Mouse (Mus musculus): ENCODE results near the gene Slc38a10.

Slc38a10 gene

GRCm38 (mm10) chr11:120103431-120103997 lies 47.6 kb downstream of the Slc38a10 start:
- DNase-seq (ENCODE audit: low spot score) = no peak

- peak; percentile 90 for DNase-seq (ENCODE audit: low spot score)
These were observed 50.1 kb downstream of the Slc38a10 start for GRCm38 (mm10) chr11:120101036-120101435.

GRCm38 (mm10) chr11:120098588-120099511 lies 52.3 kb downstream of the Slc38a10 start, which contains the start of the genes Tepsin and Ndufaf8:
TSS of gene Tepsin (minus strand) at chr11:120098731.
TSS of gene Ndufaf8 (plus strand) at chr11:120098928.
- peak; percentile 98 for DNase-seq (ENCODE audit: low spot score)

GRCm38 (mm10) chr11:120092817-120093591 lies 58.1 kb downstream of the Slc38a10 start:
- DNase-seq (ENCODE audit: low spot score) = no peak

GRCm38 (mm10) chr11:120090661-120091060 lies 60.5 kb downstream of the Slc38a10 start:
- DNase-seq (ENCODE audit: low spot score) = no peak

- peak; percentile 99 for DNase-seq (ENCODE audit: low spot score)
These were observed 64.4 kb downstream of the Slc38a10 start, which contains the start of gene Cep131 for GRCm38 (mm10) chr11:120086702-120087152. TSS of gene Cep131 (minus strand) at chr11:120086827.

- peak; percentile 53 for DNase-seq (ENCODE audit: low spot score)
These were observed 65.1 kb downstream of the Slc38a10 start for GRCm38 (mm10) chr11:120085891-120086627.

- DNase-seq (ENCODE audit: low spot score) = no peak
These were observed 70.9 kb downstream of the Slc38a10 start for GRCm38 (mm10) chr11:120080282-120080681.

- no peak for DNase-seq (ENCODE audit: low spot score)
These were observed 75.0 kb downstream of the Slc38a10 start for GRCm38 (mm10) chr11:120076191-120076590.

- DNase-seq (ENCODE audit: low spot score) = no peak
These were observed 78.0 kb downstream of the Slc38a10 start for GRCm38 (mm10) chr11:120072986-120073647.

- no peak for DNase-seq (ENCODE audit: low spot score)
These were observed 79.3 kb downstream of the Slc38a10 start for GRCm38 (mm10) chr11:120071731-120072320.

- DNase-seq (ENCODE audit: low spot score) = peak; percentile 64
These were observed 80.1 kb downstream of the Slc38a10 start for GRCm38 (mm10) chr11:120071065-120071464.

GRCm38 (mm10) chr11:120070286-120070930 lies 80.7 kb downstream of the Slc38a10 start:
- no peak for DNase-seq (ENCODE audit: low spot score)

- DNase-seq (ENCODE audit: low spot score) = peak; percentile 61
These were observed 81.9 kb downstream of the Slc38a10 start for GRCm38 (mm10) chr11:120069261-120069660.

- no peak for DNase-seq (ENCODE audit: low spot score)
These were observed 83.3 kb downstream of the Slc38a10 start for GRCm38 (mm10) chr11:120067834-120068233.

GRCm38 (mm10) chr11:120065291-120065690 lies 85.9 kb downstream of the Slc38a10 start:
- peak; percentile 30 for DNase-seq (ENCODE audit: low spot score)

GRCm38 (mm10) chr11:120064668-120065040 lies 86.5 kb downstream of the Slc38a10 start:
- DNase-seq (ENCODE audit: low spot score) = no peak

GRCm38 (mm10) chr11:120064006-120064667 lies 87.0 kb downstream of the Slc38a10 start:
- no peak for DNase-seq (ENCODE audit: low spot score)

- DNase-seq (ENCODE audit: low spot score) = no peak
These were observed 87.8 kb downstream of the Slc38a10 start for GRCm38 (mm10) chr11:120063326-120063725.
